Mouse (Mus musculus) hindbrain, embryonic 10.5 days (tissue): Measurements from ENCODE around the gene Usmg5. TPM values are rescaled to one million over a fixed set of nuclear protein-coding genes. Genes with fewer than 3 reads are reported as not detected.

Experiments
- DNase-seq: peaks from one replicate; pipeline ENCODE4 v3.0.0-alpha.2; 2017; ENCODE audit warnings: low spot score
- H3K27ac ChIP-seq: fragments of 300-500 bp; sonication (generic); 2 replicates; pipeline ENCODE4 v1.5.1; 2016; ENCODE audit warnings: mild to moderate bottlenecking, moderate library complexity
- H3K27me3 ChIP-seq: fragments of 300-500 bp; sonication (generic); 2 replicates; pipeline ENCODE4 v1.6.1; 2016; ENCODE audit warnings: mild to moderate bottlenecking; ENCODE audit not compliant: poor library complexity, insufficient read depth, severe bottlenecking
- H3K36me3 ChIP-seq: fragments of 300-500 bp; sonication (generic); 2 replicates; pipeline ENCODE4 v1.6.1; 2016; ENCODE audit warnings: mild to moderate bottlenecking, moderate library complexity
- H3K4me1 ChIP-seq: fragments of 300-500 bp; sonication (generic); replicated peaks from 2 replicates; pipeline ENCODE4 v1.6.1; 2016; ENCODE audit warnings: mild to moderate bottlenecking
- H3K4me3 ChIP-seq: fragments of 300-500 bp; sonication (generic); 2 replicates; pipeline ENCODE4 v1.5.1; 2016; ENCODE audit warnings: mild to moderate bottlenecking, moderate library complexity
- H3K9me3 ChIP-seq: fragments of 300-500 bp; sonication (generic); 2 replicates; pipeline ENCODE4 v1.6.1; 2016; ENCODE audit warnings: mild to moderate bottlenecking, moderate library complexity
- WGBS: fragments of 180-500 bp; shearing (Covaris S2); methylation state at CpG from one replicate; pipeline ENCODE4 v1.1.7; 2016; 5-methylcytosine and 5-hydroxymethylcytosine counted together
- polyA plus RNA-seq: library from polyadenylated mRNA; unstranded; fragments of >200 nt; fragmentation: Nextera tagmentation; extraction: Ambion mirVana; gene quantifications from 2 replicates; pipeline ENCODE4 v1.2.1, GENCODE M21; 2016

Gene Usmg5
- polyA plus RNA-seq, 1 experiment from 2014 or later = 1,298 TPM

- peak overlapping the region; percentile 83 for H3K4me3 ChIP-seq
- peaks cover 34% of the 10 kb centered on the region for H3K36me3 ChIP-seq
- H3K4me1 ChIP-seq = peaks cover 28% of the 10 kb centered on the region
- peak overlapping the region; percentile 96 for H3K27ac ChIP-seq
- no peak for DNase-seq
- no peaks in the 10 kb centered on the region for H3K27me3 ChIP-seq
- 12% methylated on average over 7 of the region's 7 CpGs for WGBS
- H3K9me3 ChIP-seq = no peaks in the 10 kb centered on the region
Observed at GRCm38 (mm10) chr19:47049840-47050239, 40.6 kb downstream of the Usmg5 start.

GRCm38 (mm10) chr19:47049061-47049460 lies 41.4 kb downstream of the Usmg5 start:
- H3K36me3 ChIP-seq = peaks cover 42% of the 10 kb centered on the region
- H3K27me3 ChIP-seq = no peaks in the 10 kb centered on the region
- peak overlapping the region; percentile 83 for H3K4me3 ChIP-seq
- H3K9me3 ChIP-seq = no peaks in the 10 kb centered on the region
- H3K27ac ChIP-seq = no peak overlapping the region
- no peak for DNase-seq
- 68% methylated on average over 4 of the region's 4 CpGs for WGBS
- H3K4me1 ChIP-seq = peaks cover 28% of the 10 kb centered on the region

- Histone ChIP-seq H3K9me3 (no peaks in the 10 kb centered on the region), H3K4me1 (peaks cover 28% of the 10 kb centered on the region), H3K36me3 (peaks cover 59% of the 10 kb centered on the region), H3K27me3 (no peaks in the 10 kb centered on the region), H3K27ac (no peak overlapping the region), H3K4me3 (no peak overlapping the region)
- no peak for DNase-seq
- WGBS = 87% methylated on average over 13 of the region's 13 CpGs
Observed at GRCm38 (mm10) chr19:47047236-47047833, 43.1 kb downstream of the Usmg5 start.

- DNase-seq = no peak
- WGBS = 94% methylated on average over 1 of the region's 1 CpGs
- Histone ChIP-seq H3K27me3 (no peaks in the 10 kb centered on the region), H3K36me3 (peaks cover 67% of the 10 kb centered on the region), H3K9me3 (no peaks in the 10 kb centered on the region), H3K4me3 (no peak overlapping the region), H3K4me1 (peaks cover 28% of the 10 kb centered on the region), H3K27ac (no peak overlapping the region)
Observed at GRCm38 (mm10) chr19:47046343-47046742, 44.1 kb downstream of the Usmg5 start.

GRCm38 (mm10) chr19:47043608-47044007 lies 46.8 kb downstream of the Usmg5 start:
- H3K27ac ChIP-seq = no peak overlapping the region
- peaks cover 3% of the 10 kb centered on the region; the same call in 1 of the 2 replicates for H3K4me1 ChIP-seq
- no peaks in the 10 kb centered on the region for H3K9me3 ChIP-seq
- H3K36me3 ChIP-seq = peaks cover 94% of the 10 kb centered on the region
- no peak overlapping the region for H3K4me3 ChIP-seq
- no peak for DNase-seq
- H3K27me3 ChIP-seq = no peaks in the 10 kb centered on the region
- 94% methylated on average over 3 of the region's 3 CpGs for WGBS

GRCm38 (mm10) chr19:47040720-47041473 lies 49.5 kb downstream of the Usmg5 start:
- Histone ChIP-seq H3K36me3 (peaks cover 96% of the 10 kb centered on the region), H3K4me3 (no peak overlapping the region), H3K27me3 (no peaks in the 10 kb centered on the region), H3K27ac (no peak overlapping the region), H3K9me3 (no peaks in the 10 kb centered on the region), H3K4me1 (no peaks in the 10 kb centered on the region)
- 89% methylated on average over 3 of the region's 3 CpGs for WGBS
- no peak for DNase-seq

- Histone ChIP-seq H3K27ac (no peak overlapping the region), H3K36me3 (peaks cover 90% of the 10 kb centered on the region), H3K4me3 (no peak overlapping the region), H3K9me3 (no peaks in the 10 kb centered on the region), H3K27me3 (no peaks in the 10 kb centered on the region), H3K4me1 (no peaks in the 10 kb centered on the region)
- WGBS = 90% methylated on average over 3 of the region's 3 CpGs
- DNase-seq = no peak
Observed at GRCm38 (mm10) chr19:47036596-47036995, 53.9 kb downstream of the Usmg5 start.

GRCm38 (mm10) chr19:47034916-47035315 lies 55.5 kb downstream of the Usmg5 start:
- Histone ChIP-seq H3K4me3 (no peak overlapping the region), H3K9me3 (no peaks in the 10 kb centered on the region), H3K4me1 (no peaks in the 10 kb centered on the region), H3K27me3 (no peaks in the 10 kb centered on the region), H3K27ac (no peak overlapping the region), H3K36me3 (peaks cover 73% of the 10 kb centered on the region)
- 89% methylated on average over 4 of the region's 4 CpGs for WGBS
- DNase-seq = no peak

Other genes starting within 250 kb of the Usmg5 start
- 75.7 and 248 TPM in 2 replicates for gene Ina, start 75.9 kb downstream of the Usmg5 start, polyA plus RNA-seq
- gene Nt5c2, start 75.5 kb downstream of the Usmg5 start, polyA plus RNA-seq = 65.1 and 69.6 TPM in 2 replicates
- 28.0 and 35.8 TPM in 2 replicates for gene Pcgf6, start 39.7 kb downstream of the Usmg5 start, polyA plus RNA-seq
- 6.7 and 7.0 TPM in 2 replicates for gene Taf5, start 22.9 kb downstream of the Usmg5 start, polyA plus RNA-seq
- gene Pdcd11, start 121 bp upstream of the Usmg5 start, polyA plus RNA-seq = 8.7 and 13.5 TPM in 2 replicates
- gene Calhm2, start 47.6 kb upstream of the Usmg5 start, polyA plus RNA-seq = 1.8 and 1.9 TPM in 2 replicates
- not detected in 2 replicates for gene Calhm1, start 53.6 kb upstream of the Usmg5 start, polyA plus RNA-seq
- not detected in 2 replicates for gene Calhm3, start 67.1 kb upstream of the Usmg5 start, polyA plus RNA-seq
- gene Neurl1a, start 88.2 kb upstream of the Usmg5 start, polyA plus RNA-seq = 5.7 and 5.9 TPM in 2 replicates